Mouse (Mus musculus): ENCODE data around the gene Cbx8.

DNA sequence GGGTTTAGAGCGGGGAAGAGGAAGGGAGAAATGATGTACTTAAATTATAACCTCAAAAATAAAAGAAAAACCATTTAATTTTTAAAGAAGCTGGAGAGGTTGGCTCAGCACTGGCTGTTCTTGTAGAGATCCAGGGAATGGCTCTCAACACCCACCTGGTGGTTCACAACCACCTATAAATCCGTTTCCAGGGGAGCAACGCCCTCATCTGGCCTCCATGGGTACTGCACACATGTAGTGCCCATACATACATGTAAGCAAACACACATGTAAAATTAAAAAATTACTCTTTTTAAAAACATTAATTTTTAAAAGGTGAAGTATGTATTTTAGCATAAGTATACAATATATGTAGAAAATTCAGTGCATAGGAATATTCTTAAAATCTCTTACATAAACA, 34.3 kb downstream of the Cbx8 start:
- no peak for TF ChIP-seq CTCF (IDR thresholded peaks at IDR 0.05; ENCODE audit: control insufficient read depth, insufficient read depth, insufficient read length)
- TF ChIP-seq USF1 (IDR thresholded peaks at IDR 0.05; ENCODE audit: low read depth): no peak
- TF ChIP-seq FOSL1 (IDR thresholded peaks at IDR 0.05; ENCODE audit: insufficient read depth, low read length, poor library complexity, severe bottlenecking): no peak
- TF ChIP-seq MAX (IDR thresholded peaks at IDR 0.05): no peak
